Mouse (Mus musculus) stomach, postnatal 0 days (tissue): Measurements from ENCODE around the gene Khk.

ENCODE experiments used
- CTCF ChIP-seq: IDR thresholded peaks from 2 replicates; pipeline ENCODE4 v1.5.1; 2016; ENCODE audit warnings: antibody characterized with exemption, low read depth, mild to moderate bottlenecking, moderate library complexity
- EP300 ChIP-seq: optimal IDR thresholded peaks from 2 replicates; pipeline ENCODE3; 2016; ENCODE audit warnings: antibody characterized with exemption

DNA sequence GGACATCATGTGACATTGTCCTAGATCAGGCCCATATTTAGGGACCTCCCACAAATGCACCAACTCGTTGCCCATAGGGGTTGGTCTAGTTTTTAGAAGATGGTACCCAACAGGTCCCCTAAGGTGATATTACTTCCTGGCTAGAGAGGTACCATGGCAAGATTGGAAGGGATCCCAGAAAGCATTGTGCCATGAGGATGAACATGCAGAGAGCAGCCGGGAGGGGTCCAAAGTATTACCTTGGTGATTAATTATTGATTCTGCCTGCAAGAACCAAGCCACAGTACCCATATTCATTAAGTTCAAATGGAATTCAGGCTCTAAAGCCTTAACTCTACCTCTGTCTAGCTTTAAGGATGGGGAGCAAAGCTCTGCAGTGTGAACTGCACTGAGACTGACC, 4.8 kb downstream of the Khk start:
- no peak for TF ChIP-seq EP300
- no peak for TF ChIP-seq CTCF
